8 mouse cellular contexts compared by ENCODE assay signal in the genomic region with DNA sequence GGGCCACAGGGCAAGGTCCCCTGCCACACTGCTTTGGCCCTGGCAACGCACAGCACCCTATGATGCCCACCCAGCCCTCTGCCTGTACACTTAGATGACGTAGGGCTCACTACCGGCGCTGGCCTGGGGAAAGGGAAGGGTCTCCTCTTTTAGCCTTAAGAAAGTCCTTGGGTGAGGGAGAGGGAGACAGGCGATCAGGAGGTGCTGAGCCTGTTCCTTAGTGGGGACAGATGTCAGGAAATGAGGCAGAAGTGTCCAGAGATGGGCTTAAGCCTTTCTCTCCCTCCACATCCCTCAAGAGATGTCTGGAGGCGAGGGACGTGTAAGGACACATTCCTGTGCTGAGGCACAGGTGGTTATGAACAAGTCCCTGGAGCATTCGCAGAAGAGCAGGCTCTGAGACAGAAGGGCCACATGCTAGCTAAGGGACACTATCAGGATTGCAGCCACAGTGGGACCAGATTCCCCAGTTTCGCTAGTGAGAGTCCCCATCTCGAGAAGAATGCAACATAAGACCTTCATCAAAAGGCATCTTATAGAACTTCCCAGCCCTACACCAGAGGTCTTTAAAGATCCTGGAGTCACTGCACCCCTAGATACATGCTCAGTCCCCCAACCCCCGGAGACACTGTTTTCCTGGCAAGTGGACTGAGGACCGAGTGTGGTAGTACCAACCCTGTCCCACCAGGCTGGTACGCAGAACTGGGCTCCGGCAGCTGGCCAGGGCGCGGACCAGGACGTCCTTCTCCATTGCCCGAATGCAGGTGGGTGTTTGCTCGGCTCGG. TPM values are rescaled to one million over a fixed set of nuclear protein-coding genes. Genes with fewer than 3 reads are reported as not detected.
DNase-seq lines count a peak whose midpoint lies in the region; ATAC-seq and TF ChIP-seq lines count a peak whose summit lies in the region.

No protein-coding gene starts in this region.

- H3K27ac ChIP-seq in heart, embryonic 13.5 days (replicated peaks) = no peak overlapping the region
- H3K27ac ChIP-seq in intestine, embryonic 15.5 days = peak overlapping the region; percentile 60
- 0 out of 2 replicates have a peak overlapping the region, but pooled peaks have one; percentile 18 for H3K27ac ChIP-seq in midbrain, postnatal 0 days (ENCODE audit: low read depth, low read length)

- no peak for DNase-seq in heart, postnatal 10 days
- peak; percentile 20 for DNase-seq in thymus, postnatal 4 days
- no peak for DNase-seq in thymus, postnatal 14 days
- DNase-seq in midbrain, postnatal 0 days (ENCODE audit: low spot score) = no peak
- DNase-seq in Muller cell, postnatal 12 days (ENCODE audit: inconsistent ontology term) = no peak
- no peak for DNase-seq in adrenal gland, postnatal 36 days

- peak overlapping the region; percentile 63 for H3K4me3 ChIP-seq in heart, embryonic 13.5 days
- peak overlapping the region; percentile 59 for H3K4me3 ChIP-seq in intestine, embryonic 15.5 days (replicated peaks)
- H3K4me3 ChIP-seq in midbrain, postnatal 0 days (ENCODE audit: low read depth, low read length) = peak overlapping the region; percentile 76

- H3K4me2 ChIP-seq in heart, embryonic 13.5 days = peak overlapping the region; percentile 97
- peak overlapping the region; percentile 93 for H3K4me2 ChIP-seq in intestine, embryonic 15.5 days (replicated peaks)
- peak overlapping the region; percentile 88 for H3K4me2 ChIP-seq in midbrain, postnatal 0 days (ENCODE audit: low read depth, low read length, poor library complexity, severe bottlenecking)

- H3K9me3 ChIP-seq in heart, embryonic 13.5 days = no peaks in the 10 kb centered on the region
- no peaks in the 10 kb centered on the region for H3K9me3 ChIP-seq in intestine, embryonic 15.5 days
- no peaks in the 10 kb centered on the region for H3K9me3 ChIP-seq in midbrain, postnatal 0 days (ENCODE audit: low read length)

- TF ChIP-seq CTCF in midbrain, postnatal 0 days (IDR thresholded peaks at IDR 0.05) = no peak

- ATAC-seq in heart, embryonic 13.5 days (ENCODE audit: extremely low read depth, insufficient number of reproducible peaks, low FRiP score, low TSS enrichment) = no peak
- no peak for ATAC-seq in intestine, embryonic 15.5 days
- ATAC-seq in midbrain, postnatal 0 days (ENCODE audit: low FRiP score) = peak; percentile 4; the same call in 1 of the 2 replicates

- H3K4me1 ChIP-seq in heart, embryonic 13.5 days = peaks cover 11% of the 10 kb centered on the region
- peaks cover 10% of the 10 kb centered on the region for H3K4me1 ChIP-seq in intestine, embryonic 15.5 days (replicated peaks)
- peaks cover 5% of the 10 kb centered on the region; the same call in 1 of the 2 replicates for H3K4me1 ChIP-seq in midbrain, postnatal 0 days (ENCODE audit: insufficient read depth, low read length)

- no peaks in the 10 kb centered on the region for H3K36me3 ChIP-seq in heart, embryonic 13.5 days
- H3K36me3 ChIP-seq in intestine, embryonic 15.5 days = no peaks in the 10 kb centered on the region
- no peaks in the 10 kb centered on the region for H3K36me3 ChIP-seq in midbrain, postnatal 0 days (ENCODE audit: insufficient read depth, low read length)

- peaks cover 100% of the 10 kb centered on the region for H3K27me3 ChIP-seq in heart, embryonic 13.5 days (replicated peaks)
- H3K27me3 ChIP-seq in intestine, embryonic 15.5 days (replicated peaks) = peaks cover 15% of the 10 kb centered on the region
- H3K27me3 ChIP-seq in midbrain, postnatal 0 days (ENCODE audit: insufficient read depth, low read length) = no peaks in the 10 kb centered on the region

- H3K9ac ChIP-seq in heart, embryonic 13.5 days = 0 out of 2 replicates have a peak overlapping the region, but pooled peaks have one; percentile 78
- H3K9ac ChIP-seq in intestine, embryonic 15.5 days = peak overlapping the region; percentile 58
- H3K9ac ChIP-seq in midbrain, postnatal 0 days (replicated peaks; ENCODE audit: low read length, poor library complexity, severe bottlenecking) = peak overlapping the region; percentile 83

- WGBS in heart, embryonic 13.5 days = 37% methylated on average over 20 of the region's 20 CpGs
- WGBS in intestine, embryonic 15.5 days = 38% methylated on average over 20 of the region's 20 CpGs
- WGBS in midbrain, postnatal 0 days = 42% methylated on average over 20 of the region's 20 CpGs

- intact Hi-C loops in heart, postnatal 10 days (cut with DNase I) = no loop called here

RNA-seq across cellular contexts. Expression of a gene that starts 1.3 kb away (rescaled TPM):
- 0.55 and 0.76 TPM in 2 replicates for polyA plus RNA-seq in heart, embryonic 13.5 days (2015; fragmentation: Nextera tagmentation; extraction: Ambion mirVana)
- under 1 TPM; 0.27 to 0.43 TPM for total RNA-seq in heart, postnatal 10 days (2021)
- 66.0 and 68.3 TPM in 2 replicates for polyA plus RNA-seq in intestine, embryonic 15.5 days (2015; fragmentation: Nextera tagmentation; extraction: Ambion mirVana)
- total RNA-seq in midbrain, postnatal 0 days (2014; rRNA removed) = 24.4 and 33.2 TPM in 2 replicates
- polyA plus RNA-seq in midbrain, postnatal 0 days (2015; fragmentation: Nextera tagmentation; extraction: Ambion mirVana) = 7.0 and 7.8 TPM in 2 replicates
- total RNA-seq in adrenal gland, postnatal 36 days (2021) = 1 to 10 TPM; 2.5 to 3.1 TPM

RNA-seq across cellular contexts. Expression of a gene that starts 49.3 kb away (rescaled TPM):
- 0.55 and 0.63 TPM in 2 replicates for polyA plus RNA-seq in heart, embryonic 13.5 days (2015; fragmentation: Nextera tagmentation; extraction: Ambion mirVana)
- 1 to 10 TPM; 3.0 TPM for total RNA-seq in heart, postnatal 10 days (2021)
- 6.0 and 6.3 TPM in 2 replicates for polyA plus RNA-seq in intestine, embryonic 15.5 days (2015; fragmentation: Nextera tagmentation; extraction: Ambion mirVana)
- total RNA-seq in midbrain, postnatal 0 days (2014; rRNA removed) = 0.85 and 1.9 TPM in 2 replicates
- 0.52 and 0.55 TPM in 2 replicates for polyA plus RNA-seq in midbrain, postnatal 0 days (2015; fragmentation: Nextera tagmentation; extraction: Ambion mirVana)
- 1 to 10 TPM; 2.4 to 2.7 TPM for total RNA-seq in adrenal gland, postnatal 36 days (2021)
